Mouse (Mus musculus) lung, embryonic 16.5 days (tissue): Measurements from ENCODE around the gene Mink1. TPM values are rescaled to one million over a fixed set of nuclear protein-coding genes. Genes with fewer than 3 reads are reported as not detected.
A peak's percentile ranks its signal among the peaks of the same experiment; 100 is the strongest.

Experiments used
- ATAC-seq: fragments of 200-750 bp; cut with Nextera tagmentation; 2 replicates; pipeline ENCODE4 v1.8.0; 2017; ENCODE audit warnings: low read depth, mild to moderate bottlenecking, moderate library complexity
- H3K27ac ChIP-seq: fragments of 300-500 bp; sonication (generic); 2 replicates; pipeline ENCODE4 v1.5.1; 2014; ENCODE audit warnings: mild to moderate bottlenecking, control low read depth, low read length
- H3K27me3 ChIP-seq: fragments of 300-500 bp; sonication (generic); 2 replicates; pipeline ENCODE4 v1.6.1; 2014; ENCODE audit warnings: low read depth, low read length, mixed read lengths; ENCODE audit not compliant: control insufficient read depth, insufficient read depth
- H3K36me3 ChIP-seq: fragments of 300-500 bp; sonication (generic); 2 replicates; pipeline ENCODE4 v1.6.1; 2014; ENCODE audit warnings: low read length; ENCODE audit not compliant: control insufficient read depth, insufficient read depth
- H3K4me1 ChIP-seq: fragments of 300-500 bp; sonication (generic); replicated peaks from 2 replicates; pipeline ENCODE4 v1.6.1; 2014; ENCODE audit warnings: low read length, mixed read lengths; ENCODE audit not compliant: control insufficient read depth, insufficient read depth
- H3K4me2 ChIP-seq: fragments of 300-500 bp; sonication (generic); 2 replicates; pipeline ENCODE4 v1.6.1; 2014; ENCODE audit warnings: low read depth, low read length, control low read depth
- H3K4me3 ChIP-seq: fragments of 300-500 bp; sonication (generic); 2 replicates; pipeline ENCODE4 v1.5.1; 2014; ENCODE audit warnings: mild to moderate bottlenecking, low read length, control low read depth
- H3K9ac ChIP-seq: fragments of 300-500 bp; sonication (generic); 2 replicates; pipeline ENCODE4 v1.6.1; 2014; ENCODE audit warnings: low read length, control low read depth
- H3K9me3 ChIP-seq: fragments of 300-500 bp; sonication (generic); 2 replicates; pipeline ENCODE4 v1.6.1; 2016; ENCODE audit warnings: low read length; ENCODE audit not compliant: control insufficient read depth
- WGBS: fragments of 180-500 bp; shearing (Covaris S2); extraction: QIAGEN DNeasy Blood & Tissue Kit; methylation state at CpG from one replicate; pipeline ENCODE4 v1.1.7; 2014; 5-methylcytosine and 5-hydroxymethylcytosine counted together
- polyA plus RNA-seq: library from polyadenylated mRNA; unstranded; fragments of >200 nt; fragmentation: Nextera tagmentation; extraction: Ambion mirVana; gene quantifications from 2 replicates; pipeline ENCODE4 v1.2.1, GENCODE M21; 2015

Gene Mink1
- polyA plus RNA-seq, 1 experiment from 2014 or later = 10.3 TPM

DNA sequence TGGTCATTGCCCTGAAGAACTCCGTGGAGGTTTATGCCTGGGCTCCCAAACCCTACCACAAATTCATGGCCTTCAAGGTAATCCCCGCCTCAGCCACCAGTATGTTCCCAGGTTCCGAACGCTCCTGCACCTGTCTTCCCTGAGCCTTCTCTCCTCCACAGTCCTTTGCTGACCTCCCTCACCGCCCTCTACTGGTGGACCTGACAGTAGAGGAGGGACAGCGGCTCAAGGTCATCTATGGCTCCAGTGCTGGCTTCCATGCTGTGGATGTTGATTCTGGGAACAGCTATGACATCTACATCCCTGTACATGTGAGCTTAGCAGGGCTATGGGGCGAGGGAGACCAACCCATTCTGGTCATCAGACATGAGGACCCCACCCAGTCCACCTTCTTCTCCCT is 49.8 kb downstream of the Mink1 start:
- H3K36me3 ChIP-seq = peaks cover 25% of the 10 kb centered on the region
- H3K9me3 ChIP-seq = no peaks in the 10 kb centered on the region
- H3K27me3 ChIP-seq = no peaks in the 10 kb centered on the region; the same call in 1 of the 2 replicates
- H3K4me2 ChIP-seq = no peak overlapping the region
- no peak overlapping the region for H3K9ac ChIP-seq
- WGBS = 69% methylated on average over 7 of the region's 7 CpGs
- no peak overlapping the region for H3K4me3 ChIP-seq
- peaks cover 13% of the 10 kb centered on the region; the same call in 1 of the 2 replicates for H3K4me1 ChIP-seq
- no peak for ATAC-seq
- H3K27ac ChIP-seq = no peak overlapping the region

DNA sequence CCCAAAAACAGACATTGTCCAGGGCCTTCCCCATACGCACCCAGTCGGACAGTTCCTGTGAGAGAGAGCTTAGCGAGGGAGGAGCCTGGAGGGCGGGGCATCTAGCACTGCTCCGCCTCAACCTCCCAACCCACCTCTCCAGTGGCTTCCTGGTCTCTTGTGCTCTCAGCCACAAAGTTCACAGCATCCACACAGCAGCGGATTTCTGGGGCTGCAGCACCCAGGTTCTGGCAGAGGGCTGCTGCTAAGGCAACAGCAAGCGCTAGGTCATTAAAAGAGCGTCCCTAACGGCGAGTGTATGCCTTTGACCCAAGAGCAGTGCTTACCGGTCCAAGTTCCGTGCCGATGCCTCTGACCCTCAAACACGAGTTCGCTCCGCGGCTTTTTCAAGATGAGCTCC is 52.4 kb downstream of the Mink1 start:
- no peaks in the 10 kb centered on the region; the same call in 1 of the 2 replicates for H3K27me3 ChIP-seq
- peak overlapping the region; percentile 68 for H3K9ac ChIP-seq
- H3K36me3 ChIP-seq = peaks cover 11% of the 10 kb centered on the region
- peaks cover 13% of the 10 kb centered on the region; the same call in 1 of the 2 replicates for H3K4me1 ChIP-seq
- peak overlapping the region; percentile 14; the same call in 1 of the 2 replicates for H3K27ac ChIP-seq
- H3K4me3 ChIP-seq = peak overlapping the region; percentile 49
- 1% methylated on average over 17 of the region's 17 CpGs for WGBS
- peak overlapping the region; percentile 87 for H3K4me2 ChIP-seq
- no peaks in the 10 kb centered on the region for H3K9me3 ChIP-seq
- peak; percentile 95 for ATAC-seq

- peak within 1 kb of the TSS; percentile 68 for H3K9ac ChIP-seq
- peak within 1 kb of the TSS; percentile 87 for H3K4me2 ChIP-seq
- 15% methylated on average over 21 of the region's 21 CpGs for WGBS
- no peaks in the 10 kb centered on the region for H3K9me3 ChIP-seq
- H3K27me3 ChIP-seq = no peaks in the 10 kb centered on the region; the same call in 1 of the 2 replicates
- peak within 1 kb of the TSS; percentile 14; the same call in 1 of the 2 replicates for H3K27ac ChIP-seq
- peaks cover 7% of the 10 kb centered on the region for H3K36me3 ChIP-seq
- H3K4me1 ChIP-seq = peaks cover 13% of the 10 kb centered on the region; the same call in 1 of the 2 replicates
- peak within 1 kb of the TSS; percentile 49 for H3K4me3 ChIP-seq
- ATAC-seq = peak; percentile 12; the same call in 1 of the 2 replicates
These were observed 52.9 kb downstream of the Mink1 start, which contains the start of gene 4930544D05Rik for GRCm38 (mm10) chr11:70615516-70616093. 4930544D05Rik (plus strand) TSS chr11:70615848.

GRCm38 (mm10) chr11:70619101-70619500 is 56.4 kb downstream of the Mink1 start, which contains the start of gene Chrne:
Chrne (minus strand) TSS chr11:70619216.
- H3K4me3 ChIP-seq = no peak within 1 kb of the TSS
- 27% methylated on average over 1 of the region's 1 CpGs for WGBS

GRCm38 (mm10) chr11:70621972-70622814 is 59.5 kb downstream of the Mink1 start:
- Histone ChIP-seq H3K4me2 (no peak overlapping the region), H3K4me3 (no peak overlapping the region), H3K4me1 (peaks cover 2% of the 10 kb centered on the region; the same call in 1 of the 2 replicates), H3K9ac (no peak overlapping the region), H3K27ac (0 out of 2 replicates have a peak overlapping the region, but pooled peaks have one; percentile 30), H3K9me3 (no peaks in the 10 kb centered on the region), H3K36me3 (no peaks in the 10 kb centered on the region), H3K27me3 (no peaks in the 10 kb centered on the region)
- ATAC-seq = 0 out of 2 replicates have a peak, but pooled peaks have one; percentile 21
- WGBS = 31% methylated on average over 7 of the region's 7 CpGs

More at GRCm38 (mm10) chr11:70619101-70619500, 56.4 kb downstream of the Mink1 start, which contains the start of gene Chrne:
- no peak for ATAC-seq
- Histone ChIP-seq H3K9me3 (no peaks in the 10 kb centered on the region), H3K9ac (no peak within 1 kb of the TSS), H3K4me2 (no peak within 1 kb of the TSS), H3K27me3 (no peaks in the 10 kb centered on the region; the same call in 1 of the 2 replicates), H3K36me3 (no peaks in the 10 kb centered on the region), H3K27ac (no peak within 1 kb of the TSS), H3K4me1 (peaks cover 15% of the 10 kb centered on the region)

- no peak overlapping the region for H3K4me2 ChIP-seq
- H3K27ac ChIP-seq = no peak overlapping the region
- no peak for ATAC-seq
These were observed 60.5 kb downstream of the Mink1 start for GRCm38 (mm10) chr11:70623053-70623742.

DNA sequence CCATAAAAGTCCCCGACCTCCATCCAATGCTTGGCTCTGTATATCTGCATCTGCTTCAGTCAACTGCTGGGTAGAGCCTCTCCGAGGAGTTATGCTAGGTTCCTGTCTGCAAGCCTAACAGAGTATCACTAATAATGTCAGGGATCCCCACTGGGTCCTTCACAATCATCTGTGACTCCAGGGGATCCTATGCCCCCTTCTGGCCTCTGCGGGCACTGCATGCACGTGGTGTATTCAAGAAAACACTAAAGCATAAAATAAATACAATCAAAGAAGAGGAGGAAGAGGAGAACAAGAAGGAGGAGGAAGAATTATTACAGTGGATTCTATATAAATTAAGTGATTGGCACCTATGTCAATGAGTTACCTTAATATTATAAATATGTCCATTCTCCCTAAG is 62.8 kb downstream of the Mink1 start:
- no peak overlapping the region for H3K9ac ChIP-seq
- H3K9me3 ChIP-seq = no peaks in the 10 kb centered on the region
- no peak overlapping the region for H3K4me3 ChIP-seq
- H3K36me3 ChIP-seq = no peaks in the 10 kb centered on the region
- 38% methylated on average over 4 of the region's 4 CpGs for WGBS
- H3K4me1 ChIP-seq = peaks cover 2% of the 10 kb centered on the region; the same call in 1 of the 2 replicates
- H3K27ac ChIP-seq = no peak overlapping the region
- no peaks in the 10 kb centered on the region for H3K27me3 ChIP-seq
- H3K4me2 ChIP-seq = no peak overlapping the region
- ATAC-seq = no peak

More at GRCm38 (mm10) chr11:70623053-70623742, 60.5 kb downstream of the Mink1 start:
- Histone ChIP-seq H3K9me3 (no peaks in the 10 kb centered on the region), H3K4me3 (no peak overlapping the region), H3K27me3 (no peaks in the 10 kb centered on the region), H3K9ac (no peak overlapping the region), H3K36me3 (no peaks in the 10 kb centered on the region), H3K4me1 (peaks cover 2% of the 10 kb centered on the region; the same call in 1 of the 2 replicates)
- 66% methylated on average over 10 of the region's 10 CpGs for WGBS

DNA sequence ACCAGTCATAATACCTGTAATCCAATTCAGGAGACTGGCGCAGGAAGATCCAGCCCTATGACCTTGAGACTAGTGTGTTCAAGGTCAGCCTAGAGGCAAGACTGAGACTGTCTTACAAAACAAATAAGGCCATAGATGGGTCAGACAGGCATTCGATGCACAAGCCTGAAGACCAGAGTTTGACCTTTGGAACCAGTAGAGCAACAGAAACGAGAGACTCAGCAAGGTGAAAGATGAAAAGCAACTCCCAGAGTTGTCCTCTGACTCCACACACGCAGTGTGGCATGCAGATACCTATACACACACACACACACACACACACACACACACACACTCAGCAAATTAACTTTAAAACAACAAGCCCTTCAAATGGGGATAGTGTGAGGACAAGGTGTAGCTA is 64.2 kb downstream of the Mink1 start:
- no peaks in the 10 kb centered on the region for H3K4me1 ChIP-seq
- no peaks in the 10 kb centered on the region for H3K36me3 ChIP-seq
- H3K4me3 ChIP-seq = no peak overlapping the region
- WGBS = 64% methylated on average over 4 of the region's 4 CpGs
- H3K27me3 ChIP-seq = no peaks in the 10 kb centered on the region
- H3K4me2 ChIP-seq = no peak overlapping the region
- no peak overlapping the region for H3K27ac ChIP-seq
- H3K9ac ChIP-seq = no peak overlapping the region
- no peak for ATAC-seq
- H3K9me3 ChIP-seq = no peaks in the 10 kb centered on the region
